Mouse (Mus musculus) retina, postnatal 1 day (tissue): ENCODE data around the gene Supt6.

Experiments used
- DNase-seq: peaks from one replicate; pipeline ENCODE4 v3.0.0-alpha.2; 2012

Supt6 gene

GRCm38 (mm10) chr11:78182450-78182849 lies 63.3 kb downstream of the Supt6 start:
- no peak for DNase-seq

- DNase-seq: no peak
Measured at GRCm38 (mm10) chr11:78181830-78182357, 63.9 kb downstream of the Supt6 start.

- no peak for DNase-seq
Measured at GRCm38 (mm10) chr11:78180081-78180761, 65.6 kb downstream of the Supt6 start.

GRCm38 (mm10) chr11:78179438-78179999 lies 66.3 kb downstream of the Supt6 start:
- no peak for DNase-seq

GRCm38 (mm10) chr11:78178859-78179437 lies 66.8 kb downstream of the Supt6 start:
- DNase-seq: peak; percentile 69

- peak; percentile 96 for DNase-seq
Measured at GRCm38 (mm10) chr11:78177903-78178858, 67.6 kb downstream of the Supt6 start.

GRCm38 (mm10) chr11:78177437-78177836 lies 68.3 kb downstream of the Supt6 start:
- no peak for DNase-seq

- DNase-seq: no peak
Measured at GRCm38 (mm10) chr11:78176905-78177331, 68.9 kb downstream of the Supt6 start.

- peak; percentile 92 for DNase-seq
Measured at GRCm38 (mm10) chr11:78176402-78176862, 69.4 kb downstream of the Supt6 start, which contains the start of the genes Nek8 and Tlcd1. Gene Nek8 (minus strand): TSS chr11:78176675. Gene Tlcd1 (plus strand): TSS chr11:78176711.

GRCm38 (mm10) chr11:78175771-78176401 lies 69.9 kb downstream of the Supt6 start:
- DNase-seq: no peak

- no peak for DNase-seq
Measured at GRCm38 (mm10) chr11:78174506-78174905, 71.3 kb downstream of the Supt6 start.

GRCm38 (mm10) chr11:78172748-78173383 lies 72.9 kb downstream of the Supt6 start:
- no peak for DNase-seq

GRCm38 (mm10) chr11:78172034-78172747 lies 73.6 kb downstream of the Supt6 start:
- no peak for DNase-seq

GRCm38 (mm10) chr11:78171328-78171727 lies 74.5 kb downstream of the Supt6 start:
- no peak for DNase-seq

GRCm38 (mm10) chr11:78170306-78170705 lies 75.5 kb downstream of the Supt6 start:
- DNase-seq: no peak

- no peak for DNase-seq
Measured at GRCm38 (mm10) chr11:78168541-78169468, 77.0 kb downstream of the Supt6 start.

- DNase-seq: no peak
Measured at GRCm38 (mm10) chr11:78167257-78167959, 78.4 kb downstream of the Supt6 start.

GRCm38 (mm10) chr11:78166640-78167039 lies 79.1 kb downstream of the Supt6 start:
- DNase-seq: no peak

GRCm38 (mm10) chr11:78166161-78166560 lies 79.6 kb downstream of the Supt6 start:
- no peak for DNase-seq
